Mouse (Mus musculus) bone marrow macrophage, adult 2 months (primary cell): Measurements from ENCODE around the gene Aacs.

Experiments
- CTCF ChIP-seq: IDR thresholded peaks from 2 replicates; pipeline ENCODE4 v1.5.1; 2012; ENCODE audit warnings: low read depth, mild to moderate bottlenecking, low read length, moderate library complexity
- POLR2A ChIP-seq: IDR thresholded peaks from 2 replicates; pipeline ENCODE4 v1.6.1; 2012; ENCODE audit warnings: mild to moderate bottlenecking, low read depth, low read length, borderline replicate concordance

DNA sequence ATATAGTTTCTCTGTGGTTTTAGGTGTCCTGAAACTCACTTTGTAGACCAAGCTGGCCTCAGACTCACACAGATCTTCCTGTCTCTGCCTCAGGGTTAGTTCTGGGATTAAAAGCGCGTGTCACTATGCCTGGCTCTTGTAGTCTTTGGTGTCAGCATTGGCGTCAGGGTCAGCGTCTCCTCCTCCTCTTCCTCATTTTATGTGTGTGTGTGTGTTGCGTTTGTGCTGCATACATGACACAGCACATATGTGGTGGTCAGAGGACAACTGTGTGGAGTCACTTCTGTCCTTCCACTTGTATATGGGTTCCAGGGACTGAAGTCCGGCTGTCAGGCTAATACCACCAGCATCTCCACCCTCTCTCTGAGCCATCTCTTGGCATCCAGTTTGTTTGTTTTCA lies 25.9 kb downstream of the Aacs start:
- TF ChIP-seq POLR2A (no peak), CTCF (no peak)
